Mouse (Mus musculus) kidney, adult 2 months (tissue): Measurements from ENCODE around the gene Hmbs.

Source experiments
- CTCF ChIP-seq: fragments of 200-500 bp; conservative IDR thresholded peaks from 2 replicates; pipeline ENCODE4 v1.5.1; 2011; ENCODE audit warnings: low read depth, mild to moderate bottlenecking, control low read depth, low read length, moderate library complexity, mixed read lengths; ENCODE audit not compliant: insufficient read depth, insufficient read length
- POLR2A ChIP-seq: fragments of 200-500 bp; IDR thresholded peaks from one replicate; pipeline ENCODE4 v1.6.1; 2011; ENCODE audit warnings: low read depth, low read length, control low read depth

DNA sequence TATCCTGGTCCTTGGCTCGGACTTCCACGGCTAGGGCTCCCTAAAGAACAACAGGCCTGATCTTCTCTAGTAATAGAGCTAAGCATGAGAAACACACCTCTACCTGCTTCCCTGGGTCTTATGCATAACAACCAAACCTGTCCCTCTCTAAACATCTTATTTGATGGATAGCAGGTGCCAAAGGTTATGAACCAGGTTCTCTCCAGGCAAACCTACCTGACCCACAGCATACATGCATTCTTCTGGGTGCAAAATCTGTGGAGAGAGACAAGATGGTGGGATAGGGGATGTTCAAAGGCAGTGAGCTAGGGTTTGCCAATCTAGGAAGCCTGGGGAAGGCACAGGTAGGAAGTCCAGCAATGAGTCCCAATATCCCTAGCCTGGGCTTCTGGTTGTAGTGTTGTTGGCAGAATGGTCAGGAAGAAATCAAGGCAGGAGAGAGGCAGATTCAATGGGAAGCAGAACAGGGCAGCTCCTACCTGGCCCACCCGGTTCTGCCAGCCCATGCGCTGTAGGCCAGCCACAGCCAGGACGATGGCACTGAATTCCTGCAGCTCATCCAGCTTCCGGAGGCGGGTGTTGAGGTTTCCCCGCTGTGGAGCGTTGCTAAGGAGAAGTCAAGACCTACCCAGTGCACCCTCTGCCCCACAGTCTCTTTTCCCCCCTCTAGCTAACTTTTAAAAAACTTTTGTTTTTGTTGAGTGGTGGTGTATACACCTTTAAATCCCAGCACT, 6.4 kb downstream of the Hmbs start:
- no peak for TF ChIP-seq CTCF
- no peak for TF ChIP-seq POLR2A
